Mouse (Mus musculus): ENCODE data around the gene 4930544D05Rik. TPM values are rescaled to one million over a fixed set of nuclear protein-coding genes. Genes with fewer than 3 reads are reported as not detected.
A peak's percentile ranks its signal among the peaks of the same experiment; 100 is the strongest.
"Not testable (repeated sequence)": the region's sequence is repeated elsewhere in the genome, so short reads cannot be mapped to it uniquely, and the experiment has no call there.

4930544D05Rik gene
- polyA plus RNA-seq (2015; fragmentation: Nextera tagmentation; extraction: Ambion mirVana): not detected in 2 replicates

- peaks cover 11% of the 10 kb centered on the region for H3K4me1 ChIP-seq
- H3K9ac ChIP-seq: no peak within 1 kb of the TSS
- WGBS: 14% methylated on average over 21 of the region's 21 CpGs
Measured at GRCm38 (mm10) chr11:70615516-70616093, at the start of gene 4930544D05Rik. 4930544D05Rik (plus strand) TSS chr11:70615848.

GRCm38 (mm10) chr11:70566586-70566985, 49.1 kb upstream of the 4930544D05Rik start:
- no peak overlapping the region for H3K9ac ChIP-seq

More at GRCm38 (mm10) chr11:70615516-70616093, at the start of gene 4930544D05Rik:
- Histone ChIP-seq H3K27ac (no peak within 1 kb of the TSS), H3K36me3 (replicated peaks) (peaks cover 13% of the 10 kb centered on the region; the same call in 1 of the 2 replicates), H3K4me3 (peak within 1 kb of the TSS; percentile 17; the same call in 1 of the 2 replicates), H3K9me3 (no peaks in the 10 kb centered on the region), H3K27me3 (replicated peaks) (peaks cover 8% of the 10 kb centered on the region; the same call in 1 of the 2 replicates), H3K4me2 (peak within 1 kb of the TSS; percentile 45)
- ATAC-seq (replicated peaks): no peak

GRCm38 (mm10) chr11:70570614-70571013, 45.0 kb upstream of the 4930544D05Rik start:
- H3K4me1 ChIP-seq: peaks cover 10% of the 10 kb centered on the region
- not testable (repeated sequence) for H3K27me3 ChIP-seq (replicated peaks); H3K27ac ChIP-seq; H3K9ac ChIP-seq; H3K4me2 ChIP-seq; H3K36me3 ChIP-seq (replicated peaks); H3K9me3 ChIP-seq; ATAC-seq (replicated peaks); H3K4me3 ChIP-seq
- WGBS: 92% methylated on average over 1 of the region's 1 CpGs

More at GRCm38 (mm10) chr11:70566586-70566985, 49.1 kb upstream of the 4930544D05Rik start:
- Histone ChIP-seq H3K27me3 (replicated peaks) (no peaks in the 10 kb centered on the region), H3K36me3 (replicated peaks) (no peaks in the 10 kb centered on the region), H3K4me2 (no peak overlapping the region), H3K9me3 (no peaks in the 10 kb centered on the region), H3K4me1 (peaks cover 39% of the 10 kb centered on the region), H3K27ac (no peak overlapping the region), H3K4me3 (no peak overlapping the region)
- ATAC-seq (replicated peaks): no peak
- WGBS: 62% methylated on average over 7 of the region's 7 CpGs

- Histone ChIP-seq H3K27me3 (replicated peaks) (no peaks in the 10 kb centered on the region), H3K9me3 (no peaks in the 10 kb centered on the region), H3K4me1 (peaks cover under 1% of the 10 kb centered on the region; the same call in 1 of the 2 replicates), H3K4me3 (no peak overlapping the region), H3K4me2 (no peak overlapping the region), H3K27ac (no peak overlapping the region), H3K9ac (no peak overlapping the region), H3K36me3 (replicated peaks) (no peaks in the 10 kb centered on the region)
- WGBS: 89% methylated on average over 1 of the region's 1 CpGs
- ATAC-seq (replicated peaks): no peak
Measured at GRCm38 (mm10) chr11:70571641-70572040, 44.0 kb upstream of the 4930544D05Rik start.

- Histone ChIP-seq H3K36me3 (replicated peaks) (no peaks in the 10 kb centered on the region), H3K27me3 (replicated peaks) (no peaks in the 10 kb centered on the region), H3K4me2 (no peak overlapping the region), H3K4me3 (no peak overlapping the region), H3K4me1 (peaks cover 4% of the 10 kb centered on the region), H3K9ac (no peak overlapping the region), H3K9me3 (no peaks in the 10 kb centered on the region), H3K27ac (no peak overlapping the region)
- WGBS: 56% methylated on average over 5 of the region's 5 CpGs
- no peak for ATAC-seq (replicated peaks)
Measured at GRCm38 (mm10) chr11:70572348-70572902, 43.2 kb upstream of the 4930544D05Rik start.

- no peaks in the 10 kb centered on the region for H3K36me3 ChIP-seq (replicated peaks)
- H3K4me2 ChIP-seq: no peak overlapping the region
- WGBS: 55% methylated on average over 6 of the region's 6 CpGs
- H3K4me1 ChIP-seq: peaks cover 13% of the 10 kb centered on the region
- H3K9ac ChIP-seq: no peak overlapping the region
- no peak overlapping the region for H3K27ac ChIP-seq
- H3K4me3 ChIP-seq: no peak overlapping the region
- H3K27me3 ChIP-seq (replicated peaks): no peaks in the 10 kb centered on the region
- no peak for ATAC-seq (replicated peaks)
- no peaks in the 10 kb centered on the region for H3K9me3 ChIP-seq
Measured at GRCm38 (mm10) chr11:70573872-70574271, 41.8 kb upstream of the 4930544D05Rik start.

GRCm38 (mm10) chr11:70577201-70577600, 38.4 kb upstream of the 4930544D05Rik start:
- no peaks in the 10 kb centered on the region for H3K9me3 ChIP-seq
- no peaks in the 10 kb centered on the region for H3K36me3 ChIP-seq (replicated peaks)
- H3K27ac ChIP-seq: no peak overlapping the region
- peaks cover 13% of the 10 kb centered on the region for H3K4me1 ChIP-seq
- H3K4me2 ChIP-seq: no peak overlapping the region
- no peaks in the 10 kb centered on the region for H3K27me3 ChIP-seq (replicated peaks)
- 81% methylated on average over 3 of the region's 3 CpGs for WGBS
- H3K9ac ChIP-seq: no peak overlapping the region
- ATAC-seq (replicated peaks): no peak
- H3K4me3 ChIP-seq: no peak overlapping the region

GRCm38 (mm10) chr11:70578962-70579361, 36.7 kb upstream of the 4930544D05Rik start:
- no peak for ATAC-seq (replicated peaks)
- 93% methylated on average over 6 of the region's 6 CpGs for WGBS
- peaks cover 13% of the 10 kb centered on the region for H3K4me1 ChIP-seq

GRCm38 (mm10) chr11:70579710-70580357, 35.8 kb upstream of the 4930544D05Rik start:
- no peaks in the 10 kb centered on the region for H3K9me3 ChIP-seq
- ATAC-seq (replicated peaks): no peak
- H3K4me2 ChIP-seq: no peak overlapping the region
- H3K36me3 ChIP-seq (replicated peaks): no peaks in the 10 kb centered on the region
- 86% methylated on average over 9 of the region's 9 CpGs for WGBS
- peaks cover 20% of the 10 kb centered on the region for H3K4me1 ChIP-seq
- no peak overlapping the region for H3K27ac ChIP-seq
- H3K9ac ChIP-seq: no peak overlapping the region
- H3K27me3 ChIP-seq (replicated peaks): no peaks in the 10 kb centered on the region
- no peak overlapping the region for H3K4me3 ChIP-seq

More at GRCm38 (mm10) chr11:70578962-70579361, 36.7 kb upstream of the 4930544D05Rik start:
- no peak overlapping the region for H3K4me3 ChIP-seq
- H3K27me3 ChIP-seq (replicated peaks): no peaks in the 10 kb centered on the region
- no peaks in the 10 kb centered on the region for H3K36me3 ChIP-seq (replicated peaks)
- H3K27ac ChIP-seq: no peak overlapping the region
- no peaks in the 10 kb centered on the region for H3K9me3 ChIP-seq
- H3K4me2 ChIP-seq: no peak overlapping the region
- H3K9ac ChIP-seq: no peak overlapping the region

- 64% methylated on average over 5 of the region's 5 CpGs for WGBS
Measured at GRCm38 (mm10) chr11:70580358-70580720, 35.3 kb upstream of the 4930544D05Rik start.

GRCm38 (mm10) chr11:70580921-70581320, 34.7 kb upstream of the 4930544D05Rik start:
- no peak overlapping the region for H3K27ac ChIP-seq
- no peak for ATAC-seq (replicated peaks)
- H3K4me1 ChIP-seq: peaks cover 29% of the 10 kb centered on the region
- no peaks in the 10 kb centered on the region for H3K9me3 ChIP-seq
- no peaks in the 10 kb centered on the region for H3K27me3 ChIP-seq (replicated peaks)
- H3K4me3 ChIP-seq: no peak overlapping the region
- no peaks in the 10 kb centered on the region for H3K36me3 ChIP-seq (replicated peaks)
- 78% methylated on average over 3 of the region's 3 CpGs for WGBS
- H3K4me2 ChIP-seq: no peak overlapping the region
- no peak overlapping the region for H3K9ac ChIP-seq

More at GRCm38 (mm10) chr11:70580358-70580720, 35.3 kb upstream of the 4930544D05Rik start:
- H3K27ac ChIP-seq: no peak overlapping the region
- no peaks in the 10 kb centered on the region for H3K36me3 ChIP-seq (replicated peaks)
- no peak overlapping the region for H3K9ac ChIP-seq
- no peaks in the 10 kb centered on the region for H3K27me3 ChIP-seq (replicated peaks)
- no peaks in the 10 kb centered on the region for H3K9me3 ChIP-seq
- ATAC-seq (replicated peaks): no peak
- no peak overlapping the region for H3K4me2 ChIP-seq
- H3K4me3 ChIP-seq: no peak overlapping the region
- peaks cover 25% of the 10 kb centered on the region for H3K4me1 ChIP-seq

- Histone ChIP-seq H3K4me1 (peaks cover 27% of the 10 kb centered on the region), H3K27ac (no peak overlapping the region), H3K27me3 (replicated peaks) (no peaks in the 10 kb centered on the region), H3K36me3 (replicated peaks) (no peaks in the 10 kb centered on the region), H3K9me3 (no peaks in the 10 kb centered on the region), H3K4me3 (no peak overlapping the region), H3K9ac (no peak overlapping the region), H3K4me2 (no peak overlapping the region)
- ATAC-seq (replicated peaks): no peak
- WGBS: 82% methylated on average over 3 of the region's 3 CpGs
Measured at GRCm38 (mm10) chr11:70582196-70582595, 33.5 kb upstream of the 4930544D05Rik start.
